Mouse (Mus musculus) lung, embryonic 14.5 days (tissue): ENCODE measurements at regions not wholly inside any gene's neighbourhood (a gene's known extent, or its start where the extent isn't known, plus 50 kb on each side); places are given as distances from the start of the nearest gene placed in this dataset.

Source experiments
- ATAC-seq: fragments of 200-750 bp; cut with Nextera tagmentation; 2 replicates; pipeline ENCODE4 v1.8.0; 2017; ENCODE audit warnings: mild to moderate bottlenecking, moderate TSS enrichment, moderate library complexity; ENCODE audit not compliant: insufficient read depth
- DNase-seq: peaks from one replicate; pipeline ENCODE4 v3.0.0-alpha.2; 2015
- H3K27ac ChIP-seq: fragments of 300-500 bp; sonication (generic); 2 replicates; pipeline ENCODE4 v1.5.1; 2014; ENCODE audit warnings: low read depth, mild to moderate bottlenecking, moderate library complexity
- H3K27me3 ChIP-seq: fragments of 300-500 bp; sonication (generic); 2 replicates; pipeline ENCODE4 v1.6.1; 2014; ENCODE audit warnings: low read length, control low read depth; ENCODE audit not compliant: insufficient read depth
- H3K36me3 ChIP-seq: fragments of 300-500 bp; sonication (generic); 2 replicates; pipeline ENCODE4 v1.6.1; 2014; ENCODE audit warnings: control low read depth; ENCODE audit not compliant: insufficient read depth
- H3K4me1 ChIP-seq: fragments of 300-500 bp; sonication (generic); 2 replicates; pipeline ENCODE4 v1.6.1; 2014; ENCODE audit warnings: antibody characterized with exemption, control low read depth; ENCODE audit not compliant: insufficient read depth
- H3K4me2 ChIP-seq: fragments of 300-500 bp; sonication (generic); 2 replicates; pipeline ENCODE4 v1.6.1; 2014; ENCODE audit warnings: mild to moderate bottlenecking
- H3K4me3 ChIP-seq: fragments of 300-500 bp; sonication (generic); 2 replicates; pipeline ENCODE4 v1.5.1; 2014; ENCODE audit warnings: low read depth, low read length
- H3K9ac ChIP-seq: fragments of 300-500 bp; sonication (generic); 2 replicates; pipeline ENCODE4 v1.6.1; 2014
- H3K9me3 ChIP-seq: fragments of 300-500 bp; sonication (generic); 2 replicates; pipeline ENCODE4 v1.6.1; 2016; ENCODE audit warnings: low read depth, low read length, control low read depth
- CTCF ChIP-seq: IDR thresholded peaks from 2 replicates; pipeline ENCODE4 v1.5.1; 2016; ENCODE audit warnings: antibody characterized with exemption, low read depth
- WGBS: fragments of 180-500 bp; shearing (Covaris S2); extraction: QIAGEN DNeasy Blood & Tissue Kit; methylation state at CpG from one replicate; pipeline ENCODE4 v1.1.7; 2014; 5-methylcytosine and 5-hydroxymethylcytosine counted together

- no peak for DNase-seq
- no peaks in the 10 kb centered on the region for H3K27me3 ChIP-seq
- peak; percentile 54; the same call in 1 of the 2 replicates for ATAC-seq
- 25% methylated on average over 8 of the region's 8 CpGs for WGBS
- no peaks in the 10 kb centered on the region for H3K9me3 ChIP-seq
- no peak overlapping the region for H3K9ac ChIP-seq
- no peak for TF ChIP-seq CTCF
- no peak overlapping the region for H3K4me3 ChIP-seq
- no peak overlapping the region for H3K4me2 ChIP-seq
- no peak overlapping the region for H3K27ac ChIP-seq
- H3K4me1 ChIP-seq = no peaks in the 10 kb centered on the region
- no peaks in the 10 kb centered on the region for H3K36me3 ChIP-seq
These were observed 885.4 kb upstream of the Tenm2 start for GRCm38 (mm10) chr11:38121051-38121616.

- TF ChIP-seq CTCF = no peak
- DNase-seq (no peak), ATAC-seq (no peak)
- no peaks in the 10 kb centered on the region for H3K27me3 ChIP-seq
- no peaks in the 10 kb centered on the region for H3K4me1 ChIP-seq
- H3K27ac ChIP-seq = no peak overlapping the region
- no peak overlapping the region for H3K9ac ChIP-seq
- no peaks in the 10 kb centered on the region for H3K9me3 ChIP-seq
- no peak overlapping the region for H3K4me3 ChIP-seq
- 62% methylated on average over 5 of the region's 5 CpGs for WGBS
- H3K36me3 ChIP-seq = no peaks in the 10 kb centered on the region
- H3K4me2 ChIP-seq = no peak overlapping the region
These were observed 882.0 kb upstream of the Tenm2 start for GRCm38 (mm10) chr11:38117741-38118140.

GRCm38 (mm10) chr11:38092202-38092601 lies 856.4 kb upstream of the Tenm2 start:
- ATAC-seq (no peak), DNase-seq (no peak)
- H3K9me3 ChIP-seq = no peaks in the 10 kb centered on the region
- no peak overlapping the region for H3K4me3 ChIP-seq
- WGBS = 83% methylated on average over 2 of the region's 2 CpGs
- no peak overlapping the region for H3K9ac ChIP-seq
- no peaks in the 10 kb centered on the region for H3K36me3 ChIP-seq
- no peaks in the 10 kb centered on the region for H3K27me3 ChIP-seq
- no peak overlapping the region for H3K27ac ChIP-seq
- no peak overlapping the region for H3K4me2 ChIP-seq
- no peaks in the 10 kb centered on the region for H3K4me1 ChIP-seq
- no peak for TF ChIP-seq CTCF

- H3K27ac ChIP-seq = no peak overlapping the region
- no peak overlapping the region for H3K9ac ChIP-seq
- H3K9me3 ChIP-seq = no peaks in the 10 kb centered on the region
- no peaks in the 10 kb centered on the region for H3K4me1 ChIP-seq
- DNase-seq (peak; percentile 22), ATAC-seq (no peak)
- H3K36me3 ChIP-seq = no peaks in the 10 kb centered on the region
- TF ChIP-seq CTCF = no peak
- 60% methylated on average over 11 of the region's 11 CpGs for WGBS
- no peaks in the 10 kb centered on the region for H3K27me3 ChIP-seq
- H3K4me2 ChIP-seq = no peak overlapping the region
- H3K4me3 ChIP-seq = no peak overlapping the region
These were observed 839.5 kb upstream of the Tenm2 start for GRCm38 (mm10) chr11:38075171-38075732.

- Histone ChIP-seq H3K4me2 (no peak overlapping the region), H3K4me1 (no peaks in the 10 kb centered on the region), H3K4me3 (no peak overlapping the region), H3K9me3 (no peaks in the 10 kb centered on the region), H3K36me3 (no peaks in the 10 kb centered on the region), H3K27me3 (no peaks in the 10 kb centered on the region), H3K27ac (no peak overlapping the region), H3K9ac (no peak overlapping the region)
- ATAC-seq = no peak
- TF ChIP-seq CTCF = no peak
- DNase-seq = no peak
- WGBS = 43% methylated on average over 4 of the region's 4 CpGs
These were observed 833.9 kb upstream of the Tenm2 start for GRCm38 (mm10) chr11:38069635-38070034.

GRCm38 (mm10) chr11:38067682-38068081 lies 831.9 kb upstream of the Tenm2 start:
- H3K27me3 ChIP-seq = no peaks in the 10 kb centered on the region
- no peak for TF ChIP-seq CTCF
- no peaks in the 10 kb centered on the region for H3K36me3 ChIP-seq
- H3K4me1 ChIP-seq = no peaks in the 10 kb centered on the region
- no peak for ATAC-seq
- no peak overlapping the region for H3K4me2 ChIP-seq
- no peak overlapping the region for H3K27ac ChIP-seq
- H3K4me3 ChIP-seq = no peak overlapping the region
- DNase-seq = no peak
- WGBS = 73% methylated on average over 1 of the region's 1 CpGs
- no peak overlapping the region for H3K9ac ChIP-seq
- H3K9me3 ChIP-seq = no peaks in the 10 kb centered on the region

GRCm38 (mm10) chr11:38066091-38066490 lies 830.3 kb upstream of the Tenm2 start:
- H3K36me3 ChIP-seq = no peaks in the 10 kb centered on the region
- H3K9me3 ChIP-seq = no peaks in the 10 kb centered on the region
- H3K27me3 ChIP-seq = no peaks in the 10 kb centered on the region
- 72% methylated on average over 5 of the region's 5 CpGs for WGBS
- H3K4me1 ChIP-seq = no peaks in the 10 kb centered on the region
- H3K4me3 ChIP-seq = no peak overlapping the region
- H3K9ac ChIP-seq = no peak overlapping the region
- TF ChIP-seq CTCF = no peak
- H3K27ac ChIP-seq = no peak overlapping the region
- DNase-seq (no peak), ATAC-seq (no peak)
- H3K4me2 ChIP-seq = no peak overlapping the region
